Mouse (Mus musculus) liver, postnatal 0 days (tissue): ENCODE measurements at regions not wholly inside any gene's neighbourhood (a gene's known extent, or its start where the extent isn't known, plus 50 kb on each side); places are given as distances from the start of the nearest gene placed in this dataset.

Experiments
- ATAC-seq: fragments of 200-750 bp; cut with Nextera tagmentation; 2 replicates; pipeline ENCODE4 v1.8.0; 2017; ENCODE audit warnings: mild to moderate bottlenecking, moderate library complexity
- DNase-seq: peaks from one replicate; pipeline ENCODE4 v3.0.0-alpha.2; 2016
- H3K27ac ChIP-seq: fragments of 300-500 bp; sonication (generic); 2 replicates; pipeline ENCODE4 v1.5.1; 2014; ENCODE audit warnings: antibody characterized with exemption, moderate library complexity, mild to moderate bottlenecking, low read depth
- H3K27me3 ChIP-seq: fragments of 300-500 bp; sonication (generic); 2 replicates; pipeline ENCODE4 v1.6.1; 2014; ENCODE audit warnings: low read length, control low read depth, mixed read lengths; ENCODE audit not compliant: insufficient read depth
- H3K36me3 ChIP-seq: fragments of 300-500 bp; sonication (generic); replicated peaks from 2 replicates; pipeline ENCODE4 v1.6.1; 2014; ENCODE audit warnings: mild to moderate bottlenecking, control low read depth, low read length, moderate library complexity, mixed read lengths; ENCODE audit not compliant: insufficient read depth
- H3K4me1 ChIP-seq: fragments of 300-500 bp; sonication (generic); 2 replicates; pipeline ENCODE4 v1.6.1; 2014; ENCODE audit warnings: antibody characterized with exemption, mild to moderate bottlenecking, control low read depth; ENCODE audit not compliant: insufficient read depth
- H3K4me2 ChIP-seq: fragments of 300-500 bp; sonication (generic); 2 replicates; pipeline ENCODE4 v1.6.1; 2014; ENCODE audit warnings: low read depth, mild to moderate bottlenecking, low read length, moderate library complexity, mixed read lengths
- H3K4me3 ChIP-seq: fragments of 300-500 bp; sonication (generic); 2 replicates; pipeline ENCODE4 v1.5.1; 2014; ENCODE audit warnings: low read depth, low read length
- H3K9ac ChIP-seq: fragments of 300-500 bp; sonication (generic); replicated peaks from 2 replicates; pipeline ENCODE4 v1.6.1; 2014; ENCODE audit warnings: mild to moderate bottlenecking, moderate library complexity
- H3K9me3 ChIP-seq: fragments of 300-500 bp; sonication (generic); 2 replicates; pipeline ENCODE4 v1.6.1; 2016; ENCODE audit warnings: mild to moderate bottlenecking, control low read depth, low read length, mixed read lengths
- CTCF ChIP-seq: sonication (generic); IDR thresholded peaks from 2 replicates; pipeline ENCODE4 v1.5.1; 2016; ENCODE audit warnings: antibody characterized with exemption, low read depth
- EP300 ChIP-seq: IDR thresholded peaks from 2 replicates; pipeline ENCODE4 v1.6.1; 2016; ENCODE audit warnings: antibody characterized with exemption, low read depth, mild to moderate bottlenecking
- WGBS: fragments of 180-500 bp; shearing (Covaris S2); extraction: QIAGEN DNeasy Blood & Tissue Kit; methylation state at CpG from one replicate; pipeline ENCODE4 v1.1.7; 2014; ENCODE audit not compliant: insufficient replicate concordance; 5-methylcytosine and 5-hydroxymethylcytosine counted together

- H3K36me3 ChIP-seq = no peaks in the 10 kb centered on the region
- H3K27me3 ChIP-seq = no peaks in the 10 kb centered on the region
- 82% methylated on average over 1 of the region's 1 CpGs for WGBS
- H3K4me3 ChIP-seq = no peak overlapping the region
- TF ChIP-seq EP300 = no peak
- no peak for TF ChIP-seq CTCF
- no peaks in the 10 kb centered on the region for H3K9me3 ChIP-seq
- H3K27ac ChIP-seq = no peak overlapping the region
- no peaks in the 10 kb centered on the region for H3K4me1 ChIP-seq
- H3K9ac ChIP-seq = no peak overlapping the region
- DNase-seq (no peak), ATAC-seq (no peak)
- H3K4me2 ChIP-seq = no peak overlapping the region
Observed at GRCm38 (mm10) chr1:88764478-88764877, 62.5 kb upstream of the Arl4c start.

DNA sequence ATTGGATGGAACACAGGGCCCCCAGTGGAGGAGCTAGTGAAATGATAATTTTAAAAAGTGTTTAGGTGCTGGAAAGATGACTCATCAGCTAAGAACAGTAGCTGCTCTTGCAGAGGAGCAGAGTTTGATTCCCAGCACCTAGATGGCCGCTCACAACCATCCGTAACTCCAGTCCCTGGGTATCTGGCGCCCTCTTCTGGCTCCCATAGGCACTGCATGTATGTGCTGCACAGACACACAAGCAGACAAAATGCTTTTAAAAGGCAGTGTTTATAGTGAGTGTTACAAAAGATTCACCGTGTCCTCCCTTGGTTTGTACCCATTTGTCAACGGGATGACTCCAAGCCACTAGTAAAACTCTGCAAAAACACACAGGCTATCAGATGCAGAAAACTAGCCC, 75.0 kb upstream of the Arl4c start:
- ATAC-seq (no peak), DNase-seq (no peak)
- 78% methylated on average over 5 of the region's 5 CpGs for WGBS

DNA sequence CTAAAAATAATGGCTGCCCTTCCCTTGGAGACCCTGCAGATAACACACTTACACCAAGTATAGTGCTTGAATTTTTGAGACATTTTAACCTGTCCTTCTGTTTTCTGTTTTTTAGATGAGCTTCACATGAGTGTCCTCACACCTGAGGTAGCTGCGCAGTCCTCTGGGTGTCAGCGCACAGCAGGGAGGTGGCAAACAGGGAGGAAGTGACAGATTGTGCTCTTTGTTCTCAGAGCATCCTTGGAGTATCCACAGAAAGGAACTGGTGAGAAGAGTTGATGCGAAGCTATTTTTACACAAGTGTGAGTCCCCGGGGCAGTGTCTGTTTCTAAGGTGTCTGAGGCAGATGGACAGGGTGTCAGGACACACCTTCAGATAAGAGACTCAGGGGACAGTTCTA, 78.2 kb upstream of the Arl4c start:
- Histone ChIP-seq H3K9ac (no peak overlapping the region), H3K9me3 (no peaks in the 10 kb centered on the region), H3K4me2 (no peak overlapping the region), H3K27ac (no peak overlapping the region), H3K27me3 (no peaks in the 10 kb centered on the region), H3K4me3 (no peak overlapping the region), H3K4me1 (no peaks in the 10 kb centered on the region), H3K36me3 (no peaks in the 10 kb centered on the region)
- 72% methylated on average over 4 of the region's 4 CpGs for WGBS
- DNase-seq (no peak), ATAC-seq (no peak)
- TF ChIP-seq CTCF (no peak), EP300 (no peak)

More for the DNA sequence above, 75.0 kb upstream of the Arl4c start:
- H3K36me3 ChIP-seq = no peaks in the 10 kb centered on the region
- peak; percentile 41 for TF ChIP-seq CTCF
- TF ChIP-seq EP300 = no peak
- no peaks in the 10 kb centered on the region for H3K4me1 ChIP-seq
- no peak overlapping the region for H3K4me3 ChIP-seq
- no peaks in the 10 kb centered on the region for H3K9me3 ChIP-seq
- no peak overlapping the region for H3K4me2 ChIP-seq
- no peak overlapping the region for H3K9ac ChIP-seq
- no peak overlapping the region for H3K27ac ChIP-seq
- no peaks in the 10 kb centered on the region for H3K27me3 ChIP-seq

- peaks cover 5% of the 10 kb centered on the region for H3K9me3 ChIP-seq
- 75% methylated on average over 4 of the region's 4 CpGs for WGBS
- H3K9ac ChIP-seq = no peak overlapping the region
- ATAC-seq (no peak), DNase-seq (no peak)
- H3K36me3 ChIP-seq = no peaks in the 10 kb centered on the region
- H3K4me2 ChIP-seq = no peak overlapping the region
- no peaks in the 10 kb centered on the region for H3K4me1 ChIP-seq
- H3K27ac ChIP-seq = no peak overlapping the region
- no peaks in the 10 kb centered on the region for H3K27me3 ChIP-seq
- no peak for TF ChIP-seq CTCF
- no peak for TF ChIP-seq EP300
- no peak overlapping the region for H3K4me3 ChIP-seq
Observed at GRCm38 (mm10) chr1:88783083-88783482, 81.1 kb upstream of the Arl4c start.

- no peak overlapping the region for H3K4me2 ChIP-seq
Observed at GRCm38 (mm10) chr1:88784866-88785620, 83.0 kb upstream of the Arl4c start.

DNA sequence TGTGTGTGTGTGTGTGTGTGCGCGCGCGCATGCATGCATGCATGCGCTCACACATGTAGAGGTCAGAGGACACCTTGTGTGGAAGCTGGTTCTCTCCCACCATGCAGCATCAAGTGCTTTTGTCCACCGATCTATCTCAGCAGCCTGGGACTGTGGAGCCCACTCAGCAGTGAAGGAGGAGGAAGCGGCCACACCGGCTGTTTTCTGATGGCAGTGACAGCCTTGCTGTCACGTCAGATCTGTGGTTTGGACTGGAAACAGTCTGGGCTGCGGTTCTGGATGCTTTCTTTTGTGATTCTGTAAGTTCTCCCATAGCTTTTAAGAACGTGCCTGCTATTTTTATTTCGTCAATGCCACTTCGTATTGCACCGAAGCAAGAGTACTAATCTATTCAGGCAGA, 84.0 kb upstream of the Arl4c start:
- Histone ChIP-seq H3K9ac (no peak overlapping the region), H3K36me3 (no peaks in the 10 kb centered on the region), H3K9me3 (peaks cover 5% of the 10 kb centered on the region), H3K4me2 (no peak overlapping the region), H3K27ac (no peak overlapping the region), H3K27me3 (no peaks in the 10 kb centered on the region), H3K4me3 (no peak overlapping the region), H3K4me1 (no peaks in the 10 kb centered on the region)
- TF ChIP-seq CTCF (no peak), EP300 (no peak)
- no peak for ATAC-seq
- DNase-seq = no peak
- 53% methylated on average over 11 of the region's 14 CpGs for WGBS

More at GRCm38 (mm10) chr1:88784866-88785620, 83.0 kb upstream of the Arl4c start:
- Histone ChIP-seq H3K36me3 (no peaks in the 10 kb centered on the region), H3K9ac (no peak overlapping the region), H3K27ac (no peak overlapping the region), H3K9me3 (peaks cover 5% of the 10 kb centered on the region), H3K27me3 (no peaks in the 10 kb centered on the region), H3K4me1 (no peaks in the 10 kb centered on the region), H3K4me3 (no peak overlapping the region)
- WGBS = 30% methylated on average over 4 of the region's 5 CpGs
- no peak for DNase-seq
- ATAC-seq = no peak
- no peak for TF ChIP-seq CTCF
- no peak for TF ChIP-seq EP300

DNA sequence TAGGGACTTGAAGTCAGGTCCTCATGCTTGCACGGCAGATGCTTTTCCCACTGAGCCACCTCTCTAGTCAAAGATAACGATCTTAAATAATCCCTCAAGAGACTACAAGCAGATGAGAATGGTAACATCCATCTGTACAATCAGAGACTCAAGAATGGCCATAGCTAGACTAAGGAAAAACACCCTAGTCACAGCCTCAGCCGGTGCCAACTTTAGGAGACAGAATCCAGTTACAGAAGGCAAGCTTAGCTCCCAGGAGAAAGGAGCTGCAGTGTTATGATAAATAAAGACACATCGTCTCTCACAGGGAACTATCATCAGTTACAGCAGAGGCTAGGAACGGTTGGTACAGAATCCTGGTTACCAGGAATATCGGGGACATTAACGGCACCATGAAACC, 88.7 kb upstream of the Arl4c start:
- Histone ChIP-seq H3K4me1 (no peaks in the 10 kb centered on the region), H3K27ac (no peak overlapping the region), H3K4me3 (no peak overlapping the region), H3K9ac (no peak overlapping the region), H3K36me3 (no peaks in the 10 kb centered on the region), H3K9me3 (peaks cover 5% of the 10 kb centered on the region), H3K27me3 (no peaks in the 10 kb centered on the region), H3K4me2 (no peak overlapping the region)
- WGBS = 80% methylated on average over 7 of the region's 7 CpGs
- DNase-seq (no peak), ATAC-seq (no peak)
- TF ChIP-seq EP300 = no peak
- TF ChIP-seq CTCF = no peak
